Mouse (Mus musculus): ENCODE data around the gene Slc38a10.

DNA sequence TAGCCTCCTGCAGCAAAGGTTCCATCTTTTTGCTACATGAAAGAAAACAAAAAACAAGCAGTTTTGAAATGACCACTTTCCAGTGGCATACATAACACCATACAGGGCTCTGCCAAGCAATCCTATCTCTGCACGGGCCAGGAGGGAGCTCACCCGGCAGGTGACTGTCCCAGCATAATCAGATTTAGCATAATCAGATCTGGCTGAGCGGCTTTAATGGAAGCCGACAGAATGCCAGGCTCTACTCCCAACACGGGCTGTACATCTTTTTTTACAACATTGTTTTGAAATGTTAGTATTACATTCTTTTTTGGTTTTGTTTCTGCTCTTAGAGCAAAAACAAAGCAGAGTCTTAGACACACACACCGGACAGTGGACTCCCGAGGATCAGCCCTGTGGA, 21.9 kb downstream of the Slc38a10 start:
- TF ChIP-seq POLR2A (IDR thresholded peaks at IDR 0.05; ENCODE audit: control insufficient read depth in 1 of 2, insufficient read depth in 1 of 2, low read depth in 1 of 2, low read length in 2 of 2, poor library complexity in 1 of 2) (no peak), CTCF (IDR thresholded peaks at IDR 0.05 in 2 of 3, conservative IDR thresholded peaks at IDR 0.05 in 1 of 3; ENCODE audit: control insufficient read depth in 1 of 3, insufficient read depth in 1 of 3, low read depth in 2 of 3, low read length in 3 of 3, poor library complexity in 1 of 3, severe bottlenecking in 1 of 3) (no peak), HCFC1 (IDR thresholded peaks at IDR 0.05; ENCODE audit: low read depth, low read length) (no peak), ELF1 (IDR thresholded peaks at IDR 0.05; ENCODE audit: low read depth, low read length) (no peak), MEF2A (IDR thresholded peaks at IDR 0.05; ENCODE audit: extremely low read depth, insufficient replicate concordance, low read depth, low read length, poor library complexity, severe bottlenecking) (no peak), EP300 (IDR thresholded peaks at IDR 0.05; ENCODE audit: low read depth in 1 of 2, low read length in 2 of 2) (no peak), MAFK (IDR thresholded peaks at IDR 0.05; ENCODE audit: borderline replicate concordance, low read depth, low read length) (no peak), ZC3H11A (IDR thresholded peaks at IDR 0.05; ENCODE audit: low read depth, low read length) (no peak), E2F4 (IDR thresholded peaks at IDR 0.05; ENCODE audit: borderline replicate concordance, low read depth, low read length) (no peak), MYC (IDR thresholded peaks at IDR 0.05; ENCODE audit: low read depth, low read length) (no peak), RAD21 (IDR thresholded peaks at IDR 0.05; ENCODE audit: low read depth, low read length) (no peak)

Data from MEL (cell line).